Mouse (Mus musculus) gonadal fat pad, adult 2 months (tissue): Measurements from ENCODE around the gene Slc25a39. TPM values are rescaled to one million over a fixed set of nuclear protein-coding genes. Genes with fewer than 3 reads are reported as not detected.
"Not testable (repeated sequence)": the region's sequence is repeated elsewhere in the genome, so short reads cannot be mapped to it uniquely, and the experiment has no call there.

ENCODE experiments used
- DNase-seq: peaks from one replicate; pipeline ENCODE4 v3.0.0-alpha.2; 2012; ENCODE audit warnings: low read depth
- polyA plus RNA-seq: library from polyadenylated mRNA; depleted of rRNA; stranded (reverse); fragments of >200 nt; gene quantifications from 2 replicates; pipeline ENCODE4 v1.2.3, GENCODE M21; 2012; rRNA removed

Gene Slc25a39
- polyA plus RNA-seq, 1 experiment, result 389 TPM

- DNase-seq, result no peak
Measured at GRCm38 (mm10) chr11:102371926-102372685, 35.6 kb downstream of the Slc25a39 start.

GRCm38 (mm10) chr11:102370285-102370684 is 37.5 kb downstream of the Slc25a39 start:
- DNase-seq, result no peak

- DNase-seq, result no peak
Measured at GRCm38 (mm10) chr11:102369263-102369662, 38.5 kb downstream of the Slc25a39 start.

- DNase-seq, result no peak
Measured at GRCm38 (mm10) chr11:102368347-102368746, 39.4 kb downstream of the Slc25a39 start.

- no peak for DNase-seq
Measured at GRCm38 (mm10) chr11:102367504-102368280, 40.1 kb downstream of the Slc25a39 start.

GRCm38 (mm10) chr11:102366103-102366502 is 41.6 kb downstream of the Slc25a39 start, which contains the start of gene Slc4a1:
Gene Slc4a1, minus strand, starts transcription at chr11:102366203.
- DNase-seq, result not testable (repeated sequence)

GRCm38 (mm10) chr11:102365699-102366098 is 42.0 kb downstream of the Slc25a39 start:
- DNase-seq, result no peak

GRCm38 (mm10) chr11:102364570-102365371 is 43.0 kb downstream of the Slc25a39 start:
- no peak for DNase-seq

GRCm38 (mm10) chr11:102363623-102364022 is 44.1 kb downstream of the Slc25a39 start:
- DNase-seq, result no peak

- DNase-seq, result no peak
Measured at GRCm38 (mm10) chr11:102361776-102362495, 45.8 kb downstream of the Slc25a39 start.

- no peak for DNase-seq
Measured at GRCm38 (mm10) chr11:102358365-102358764, 49.4 kb downstream of the Slc25a39 start.

GRCm38 (mm10) chr11:102356636-102357350 is 51.0 kb downstream of the Slc25a39 start:
- DNase-seq, result no peak

GRCm38 (mm10) chr11:102356190-102356589 is 51.6 kb downstream of the Slc25a39 start:
- DNase-seq, result no peak

- DNase-seq, result no peak
Measured at GRCm38 (mm10) chr11:102355501-102355900, 52.2 kb downstream of the Slc25a39 start.

GRCm38 (mm10) chr11:102353021-102353431 is 54.7 kb downstream of the Slc25a39 start:
- no peak for DNase-seq

Other genes starting within 250 kb of the Slc25a39 start
- gene Lsm12, start 222.7 kb downstream of the Slc25a39 start, polyA plus RNA-seq, result 30.7 and 35.3 TPM in 2 replicates
- gene G6pc3, start 218.3 kb downstream of the Slc25a39 start, polyA plus RNA-seq, result 130 and 136 TPM in 2 replicates
- 75.4 and 75.5 TPM in 2 replicates for gene Hdac5, start 177.8 kb downstream of the Slc25a39 start, polyA plus RNA-seq
- gene BC030867, start 159.1 kb downstream of the Slc25a39 start, polyA plus RNA-seq, result 1.0 and 1.1 TPM in 2 replicates
- gene Asb16, start 139.2 kb downstream of the Slc25a39 start, polyA plus RNA-seq, result 0.88 and 1.5 TPM in 2 replicates
- gene Tmub2, start 123.0 kb downstream of the Slc25a39 start, polyA plus RNA-seq, result 58.8 and 66.7 TPM in 2 replicates
- gene Atxn7l3, start 111.3 kb downstream of the Slc25a39 start, polyA plus RNA-seq, result 32.9 and 33.9 TPM in 2 replicates
- 27.5 and 36.5 TPM in 2 replicates for gene Ubtf, start 88.2 kb downstream of the Slc25a39 start, polyA plus RNA-seq
- gene Slc4a1, start 41.7 kb downstream of the Slc25a39 start, polyA plus RNA-seq, result 0.35 and 0.36 TPM in 2 replicates
- 0.95 and 1.1 TPM in 2 replicates for gene Rundc3a, start 14.5 kb downstream of the Slc25a39 start, polyA plus RNA-seq
- 205 and 301 TPM in 2 replicates for gene Grn, start 22.4 kb upstream of the Slc25a39 start, polyA plus RNA-seq
- 35.5 and 51.3 TPM in 2 replicates for gene Fam171a2, start 39.7 kb upstream of the Slc25a39 start, polyA plus RNA-seq
- gene Itga2b, start 62.2 kb upstream of the Slc25a39 start, polyA plus RNA-seq, result 18.0 and 20.6 TPM in 2 replicates
- gene Gpatch8, start 148.4 kb upstream of the Slc25a39 start, polyA plus RNA-seq, result 12.6 and 13.3 TPM in 2 replicates
- gene Gm11627, start 171.5 kb upstream of the Slc25a39 start, polyA plus RNA-seq, result 2.4 and 2.8 TPM in 2 replicates
- 17.3 and 18.7 TPM in 2 replicates for gene Fzd2, start 196.4 kb upstream of the Slc25a39 start, polyA plus RNA-seq